Mouse (Mus musculus): ENCODE data around the gene Pcbp1. TPM values are rescaled to one million over a fixed set of nuclear protein-coding genes. Genes with fewer than 3 reads are reported as not detected.
"Not testable (repeated sequence)": the region's sequence is repeated elsewhere in the genome, so short reads cannot be mapped to it uniquely, and the experiment has no call there.

The Pcbp1 gene
- polyA plus RNA-seq (2014; fragmentation: Nextera tagmentation; extraction: Ambion mirVana) = 261 and 405 TPM in 2 replicates

DNA sequence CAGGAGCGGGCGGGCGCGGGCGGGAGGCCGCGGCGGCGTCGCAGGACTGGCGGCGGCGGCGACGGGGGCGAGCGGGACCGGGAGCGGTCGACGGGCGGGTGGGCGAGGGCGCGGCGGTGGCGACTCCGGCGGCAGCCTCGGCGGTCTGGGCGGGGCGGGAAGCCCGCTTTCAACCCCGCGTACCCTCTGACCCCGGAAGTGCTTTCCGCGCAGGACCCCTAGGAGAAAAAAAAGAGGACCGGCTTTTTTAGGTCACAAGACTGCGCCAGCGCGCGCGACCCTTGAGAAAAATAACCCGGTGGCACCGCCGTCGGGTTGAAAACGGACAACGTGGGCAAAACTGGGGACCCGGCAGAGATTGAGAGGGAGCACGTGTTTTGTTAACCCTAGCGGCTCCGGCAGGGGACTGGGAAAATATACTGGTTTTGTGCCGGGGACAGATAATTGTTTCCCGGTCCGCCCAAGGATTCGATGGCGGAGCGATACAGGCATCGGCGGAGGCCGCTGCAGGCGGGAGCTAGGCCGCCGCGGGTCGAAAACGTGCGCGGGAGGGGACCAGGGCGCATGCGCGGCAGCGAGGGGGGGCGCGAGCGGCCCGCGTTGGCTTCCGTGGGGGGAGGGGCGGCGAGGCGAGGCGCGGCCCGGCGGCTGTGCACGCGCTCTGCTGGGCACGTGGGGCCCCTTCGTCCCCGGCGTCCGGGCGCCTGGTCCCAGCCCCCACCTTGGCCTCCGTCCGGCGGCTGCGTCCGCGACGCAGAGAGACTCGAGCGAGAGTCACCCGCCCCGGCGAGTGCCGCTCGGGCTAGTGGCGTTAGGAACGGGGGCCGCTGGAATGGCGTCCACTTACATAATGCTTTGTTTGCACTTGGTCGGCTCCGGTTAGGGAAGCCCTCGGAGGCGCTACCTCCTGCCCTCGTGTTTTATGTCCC is at the start of gene Pcbp1:
Gene Pcbp1, minus strand, starts transcription at position 290 of the 929 bp plus-strand sequence.
- Histone ChIP-seq H3K4me1 (replicated peaks; ENCODE audit: control insufficient read depth, insufficient read depth, low read length) (peaks cover 15% of the 10 kb centered on the region; the same call in 1 of the 2 replicates), H3K9ac (ENCODE audit: low read length) (peak within 1 kb of the TSS; percentile 99), H3K9me3 (ENCODE audit: control insufficient read depth, low read length) (no peaks in the 10 kb centered on the region), H3K4me3 (ENCODE audit: low read depth, low read length) (peak within 1 kb of the TSS; percentile 93), H3K36me3 (ENCODE audit: control insufficient read depth, insufficient read depth, low read length) (peaks cover 28% of the 10 kb centered on the region; the same call in 1 of the 2 replicates), H3K4me2 (ENCODE audit: low read length) (peak within 1 kb of the TSS; percentile 84), H3K27ac (ENCODE audit: low read depth) (peak within 1 kb of the TSS; percentile 100), H3K27me3 (replicated peaks; ENCODE audit: control insufficient read depth, insufficient read depth, low read length) (no peaks in the 10 kb centered on the region)
- DNase-seq (ENCODE audit: low spot score) = peak; percentile 99
- peak; percentile 81 for ATAC-seq (replicated peaks; ENCODE audit: low FRiP score, low TSS enrichment, low read depth)
- WGBS = under 1% methylated on average over 104 of the region's 120 CpGs

DNA sequence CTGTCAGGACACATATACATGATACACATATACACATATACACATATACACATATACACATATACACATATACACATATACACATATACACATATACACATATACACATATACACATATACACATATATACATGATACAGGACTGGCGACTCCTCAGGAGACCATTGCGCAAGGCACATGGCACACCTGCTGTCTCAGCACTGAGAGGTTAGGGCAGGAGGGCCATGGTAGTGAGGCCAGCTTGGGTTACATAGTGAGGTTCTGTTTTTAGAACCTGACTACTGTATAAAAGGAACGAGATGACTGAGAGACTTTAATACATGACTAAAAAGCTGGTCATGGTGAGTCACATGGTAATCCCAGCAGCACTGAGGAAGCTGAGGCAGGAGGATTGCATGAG is 48.4 kb upstream of the Pcbp1 start:
- Histone ChIP-seq H3K4me2 (ENCODE audit: low read length) (no peak overlapping the region), H3K36me3 (ENCODE audit: control insufficient read depth, insufficient read depth, low read length) (no peaks in the 10 kb centered on the region), H3K9me3 (ENCODE audit: control insufficient read depth, low read length) (no peaks in the 10 kb centered on the region), H3K27me3 (replicated peaks; ENCODE audit: control insufficient read depth, insufficient read depth, low read length) (no peaks in the 10 kb centered on the region), H3K4me3 (ENCODE audit: low read depth, low read length) (no peak overlapping the region), H3K27ac (ENCODE audit: low read depth) (no peak overlapping the region), H3K9ac (ENCODE audit: low read length) (no peak overlapping the region), H3K4me1 (replicated peaks; ENCODE audit: control insufficient read depth, insufficient read depth, low read length) (peaks cover 11% of the 10 kb centered on the region)
- ATAC-seq (replicated peaks; ENCODE audit: low FRiP score, low TSS enrichment, low read depth) (no peak), DNase-seq (ENCODE audit: low spot score) (no peak)
- WGBS = 94% methylated on average over 3 of the region's 3 CpGs

DNA sequence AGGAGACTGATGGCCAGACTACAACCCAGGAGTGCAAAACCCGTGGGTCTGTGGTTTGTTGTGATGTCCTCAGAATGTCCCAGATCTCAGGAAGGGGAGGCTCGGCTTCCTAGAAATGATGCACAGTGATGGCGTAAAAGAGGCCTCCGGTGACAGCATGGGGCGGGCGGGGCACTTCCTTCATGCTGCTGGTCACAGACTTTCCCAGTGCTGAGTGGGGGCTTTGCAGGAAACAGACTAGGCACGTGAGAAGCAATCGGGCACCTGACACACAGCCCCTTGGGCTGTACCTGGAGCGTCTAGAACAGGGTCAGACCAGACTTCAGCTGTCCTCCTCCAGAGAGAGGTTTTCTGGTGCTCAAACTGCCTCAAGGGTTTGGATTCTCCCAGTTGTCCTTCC is 44.7 kb upstream of the Pcbp1 start:
- 46% methylated on average over 9 of the region's 9 CpGs for WGBS
- no peak for DNase-seq (ENCODE audit: low spot score)

DNA sequence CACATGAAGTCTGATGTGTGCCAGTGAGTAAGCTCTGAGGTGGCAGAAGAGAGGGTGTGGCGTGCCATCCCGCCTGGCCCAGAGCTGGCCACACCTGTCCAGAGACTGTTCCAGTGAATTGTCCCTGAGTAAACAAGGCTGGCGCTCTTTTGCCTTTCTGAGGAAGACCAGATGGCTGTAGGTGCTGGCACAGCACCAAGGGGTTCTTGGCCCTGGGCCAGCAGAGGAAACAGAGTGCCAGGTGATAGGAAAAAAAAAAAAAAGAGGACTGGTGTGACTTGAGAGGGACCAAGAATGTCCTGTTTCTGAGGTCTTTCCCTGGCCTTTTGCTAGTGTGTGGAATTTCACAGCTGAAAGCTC is 43.3 kb upstream of the Pcbp1 start:
- no peak overlapping the region for H3K4me2 ChIP-seq (ENCODE audit: low read length)
- DNase-seq (ENCODE audit: low spot score) = peak; percentile 65
- no peaks in the 10 kb centered on the region for H3K27me3 ChIP-seq (replicated peaks; ENCODE audit: control insufficient read depth, insufficient read depth, low read length)
- no peak overlapping the region for H3K9ac ChIP-seq (ENCODE audit: low read length)
- WGBS = 50% methylated on average over 3 of the region's 3 CpGs
- H3K27ac ChIP-seq (ENCODE audit: low read depth) = 0 out of 2 replicates have a peak overlapping the region, but pooled peaks have one; percentile 2
- peaks cover 17% of the 10 kb centered on the region for H3K36me3 ChIP-seq (ENCODE audit: control insufficient read depth, insufficient read depth, low read length)
- H3K4me3 ChIP-seq (ENCODE audit: low read depth, low read length) = no peak overlapping the region
- ATAC-seq (replicated peaks; ENCODE audit: low FRiP score, low TSS enrichment, low read depth) = 0 out of 2 replicates have a peak, but pooled peaks have one; percentile 23
- peaks cover 12% of the 10 kb centered on the region for H3K4me1 ChIP-seq (replicated peaks; ENCODE audit: control insufficient read depth, insufficient read depth, low read length)
- H3K9me3 ChIP-seq (ENCODE audit: control insufficient read depth, low read length) = no peaks in the 10 kb centered on the region

More for the DNA sequence above, 44.7 kb upstream of the Pcbp1 start:
- H3K4me2 ChIP-seq (ENCODE audit: low read length) = no peak overlapping the region
- no peak overlapping the region for H3K27ac ChIP-seq (ENCODE audit: low read depth)
- H3K4me3 ChIP-seq (ENCODE audit: low read depth, low read length) = no peak overlapping the region
- no peak for ATAC-seq (replicated peaks; ENCODE audit: low FRiP score, low TSS enrichment, low read depth)
- H3K4me1 ChIP-seq (replicated peaks; ENCODE audit: control insufficient read depth, insufficient read depth, low read length) = peaks cover 12% of the 10 kb centered on the region
- no peaks in the 10 kb centered on the region for H3K27me3 ChIP-seq (replicated peaks; ENCODE audit: control insufficient read depth, insufficient read depth, low read length)
- peaks cover 5% of the 10 kb centered on the region for H3K36me3 ChIP-seq (ENCODE audit: control insufficient read depth, insufficient read depth, low read length)
- H3K9ac ChIP-seq (ENCODE audit: low read length) = no peak overlapping the region
- no peaks in the 10 kb centered on the region for H3K9me3 ChIP-seq (ENCODE audit: control insufficient read depth, low read length)

DNA sequence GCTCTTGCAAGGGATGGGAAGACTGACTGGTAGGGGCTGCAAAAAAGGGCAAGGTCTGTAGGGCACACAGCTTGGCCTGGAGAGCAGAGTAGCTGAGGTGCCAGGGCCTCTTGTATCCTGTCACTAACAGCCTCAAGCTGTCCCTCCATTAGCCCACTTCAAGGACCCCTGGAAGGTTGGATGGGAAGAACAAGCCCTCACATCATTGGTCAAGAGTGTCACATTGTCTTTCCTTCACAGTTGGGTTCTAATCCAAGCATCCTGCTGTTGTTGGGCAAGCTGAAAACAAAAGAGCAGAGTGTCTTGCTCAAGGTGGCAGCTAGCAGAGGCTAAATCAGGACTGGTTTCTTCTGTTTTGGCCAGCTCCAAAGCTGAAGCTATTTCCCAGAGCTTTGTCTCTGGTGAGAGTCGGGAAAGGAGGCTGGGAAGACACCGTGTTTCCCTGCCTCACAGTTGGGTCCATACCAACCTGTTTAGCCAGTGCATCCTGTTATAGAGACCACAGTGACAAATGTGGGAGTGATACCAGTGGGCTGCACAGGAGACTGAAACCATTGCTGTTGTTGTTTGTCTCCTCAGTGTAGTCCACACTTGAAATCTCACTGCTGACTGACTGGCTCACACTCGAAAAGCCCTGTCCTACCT is 42.8 kb upstream of the Pcbp1 start:
- WGBS = 50% methylated on average over 3 of the region's 3 CpGs
- H3K9ac ChIP-seq (ENCODE audit: low read length) = no peak overlapping the region
- H3K27me3 ChIP-seq (replicated peaks; ENCODE audit: control insufficient read depth, insufficient read depth, low read length) = no peaks in the 10 kb centered on the region
- DNase-seq (ENCODE audit: low spot score) (no peak), ATAC-seq (replicated peaks; ENCODE audit: low FRiP score, low TSS enrichment, low read depth) (no peak)
- H3K9me3 ChIP-seq (ENCODE audit: control insufficient read depth, low read length) = no peaks in the 10 kb centered on the region
- H3K4me3 ChIP-seq (ENCODE audit: low read depth, low read length) = no peak overlapping the region
- no peak overlapping the region for H3K4me2 ChIP-seq (ENCODE audit: low read length)
- peaks cover 12% of the 10 kb centered on the region for H3K4me1 ChIP-seq (replicated peaks; ENCODE audit: control insufficient read depth, insufficient read depth, low read length)
- H3K27ac ChIP-seq (ENCODE audit: low read depth) = 0 out of 2 replicates have a peak overlapping the region, but pooled peaks have one; percentile 2
- peaks cover 21% of the 10 kb centered on the region for H3K36me3 ChIP-seq (ENCODE audit: control insufficient read depth, insufficient read depth, low read length)

DNA sequence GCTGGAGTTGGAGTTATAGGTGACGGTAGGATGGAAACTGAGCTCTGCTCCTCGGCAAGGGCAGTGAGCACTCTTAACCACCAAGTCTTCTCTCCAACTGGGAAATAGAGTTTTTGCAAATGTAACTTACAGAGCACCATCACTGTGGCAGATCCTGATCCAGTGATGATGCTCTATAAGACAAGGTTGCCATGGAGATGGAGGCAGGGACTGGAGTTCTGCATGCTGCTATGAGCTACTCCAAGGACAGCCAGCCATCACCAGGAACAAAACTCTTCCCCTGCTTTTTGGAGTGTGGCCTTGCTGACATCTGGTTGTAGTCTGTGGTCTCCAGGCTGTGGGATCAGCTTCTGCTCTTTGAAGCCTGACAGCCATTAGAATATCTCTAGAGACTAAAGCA is 39.7 kb upstream of the Pcbp1 start:
- Histone ChIP-seq H3K36me3 (ENCODE audit: control insufficient read depth, insufficient read depth, low read length) (peaks cover 30% of the 10 kb centered on the region), H3K4me3 (ENCODE audit: low read depth, low read length) (no peak overlapping the region), H3K4me1 (replicated peaks; ENCODE audit: control insufficient read depth, insufficient read depth, low read length) (peaks cover 10% of the 10 kb centered on the region), H3K9me3 (ENCODE audit: control insufficient read depth, low read length) (no peaks in the 10 kb centered on the region), H3K4me2 (ENCODE audit: low read length) (no peak overlapping the region), H3K27me3 (replicated peaks; ENCODE audit: control insufficient read depth, insufficient read depth, low read length) (no peaks in the 10 kb centered on the region), H3K9ac (ENCODE audit: low read length) (no peak overlapping the region), H3K27ac (ENCODE audit: low read depth) (no peak overlapping the region)
- no peak for DNase-seq (ENCODE audit: low spot score)
- 97% methylated on average over 2 of the region's 2 CpGs for WGBS
- no peak for ATAC-seq (replicated peaks; ENCODE audit: low FRiP score, low TSS enrichment, low read depth)

DNA sequence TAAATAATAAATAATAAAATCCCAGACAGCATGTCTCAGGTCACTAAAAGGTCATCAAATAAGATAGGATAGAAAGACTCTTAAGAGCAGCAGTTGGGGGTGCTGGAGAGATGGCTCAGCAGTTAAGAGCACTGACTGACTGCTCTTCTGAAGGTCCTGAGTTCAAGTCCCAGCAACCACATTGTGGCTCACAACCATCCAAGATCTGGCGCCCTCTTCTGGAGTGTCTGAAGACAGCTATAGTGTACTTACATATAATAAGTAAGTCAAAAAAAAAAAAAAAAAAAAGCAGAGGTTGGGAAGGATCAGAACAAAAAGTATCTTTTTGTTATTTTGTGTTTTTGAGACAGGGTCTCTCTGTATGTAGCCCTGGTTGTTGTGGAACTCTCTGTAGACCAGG is 31.1 kb upstream of the Pcbp1 start:
- not testable (repeated sequence) for H3K9ac ChIP-seq (ENCODE audit: low read length); DNase-seq (ENCODE audit: low spot score); H3K4me1 ChIP-seq (replicated peaks; ENCODE audit: control insufficient read depth, insufficient read depth, low read length); ATAC-seq (replicated peaks; ENCODE audit: low FRiP score, low TSS enrichment, low read depth); H3K9me3 ChIP-seq (ENCODE audit: control insufficient read depth, low read length); H3K4me2 ChIP-seq (ENCODE audit: low read length); H3K4me3 ChIP-seq (ENCODE audit: low read depth, low read length); H3K27me3 ChIP-seq (replicated peaks; ENCODE audit: control insufficient read depth, insufficient read depth, low read length); H3K27ac ChIP-seq (ENCODE audit: low read depth)
- 82% methylated on average over 1 of the region's 1 CpGs for WGBS
- H3K36me3 ChIP-seq (ENCODE audit: control insufficient read depth, insufficient read depth, low read length) = peaks cover 51% of the 10 kb centered on the region

DNA sequence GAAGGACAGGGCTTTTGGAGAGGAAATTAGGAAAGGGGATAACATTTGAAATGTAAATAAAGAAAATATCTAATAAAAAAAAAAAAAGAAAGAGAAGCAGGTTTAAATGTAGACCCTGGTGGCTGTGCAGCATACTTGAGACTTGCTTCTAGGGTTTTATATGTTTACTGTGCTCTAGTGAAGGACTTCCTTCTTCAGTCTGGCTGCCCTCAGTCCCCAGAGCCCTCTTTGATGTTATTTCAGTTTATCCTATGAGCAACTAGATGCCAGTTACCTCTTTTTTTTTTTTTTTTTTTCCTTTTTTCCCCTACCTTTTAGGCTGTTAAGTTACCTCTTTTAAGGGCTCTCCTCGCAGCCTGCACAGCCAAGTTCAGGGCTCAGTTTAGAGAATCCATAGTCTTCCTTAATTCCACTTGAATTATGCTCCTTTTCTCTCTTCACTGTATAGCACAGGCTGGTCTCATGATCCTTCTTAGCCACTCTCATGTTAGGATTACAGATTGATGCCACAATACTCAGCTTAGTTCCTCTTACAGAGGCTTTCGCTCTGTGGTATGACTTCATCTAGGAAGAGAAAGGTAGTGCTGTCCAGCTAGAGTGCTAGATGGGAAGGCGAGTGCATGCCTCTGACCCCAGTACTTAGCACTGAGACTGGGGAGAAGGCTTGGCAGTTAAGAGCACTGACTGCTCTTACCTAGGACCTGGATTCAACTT is 30.4 kb upstream of the Pcbp1 start:
- ATAC-seq (replicated peaks; ENCODE audit: low FRiP score, low TSS enrichment, low read depth) (no peak), DNase-seq (ENCODE audit: low spot score) (no peak)
- Histone ChIP-seq H3K4me3 (ENCODE audit: low read depth, low read length) (no peak overlapping the region), H3K27me3 (replicated peaks; ENCODE audit: control insufficient read depth, insufficient read depth, low read length) (no peaks in the 10 kb centered on the region), H3K4me2 (ENCODE audit: low read length) (no peak overlapping the region), H3K9me3 (ENCODE audit: control insufficient read depth, low read length) (no peaks in the 10 kb centered on the region), H3K27ac (ENCODE audit: low read depth) (no peak overlapping the region), H3K36me3 (ENCODE audit: control insufficient read depth, insufficient read depth, low read length) (peaks cover 52% of the 10 kb centered on the region), H3K4me1 (replicated peaks; ENCODE audit: control insufficient read depth, insufficient read depth, low read length) (no peaks in the 10 kb centered on the region), H3K9ac (ENCODE audit: low read length) (no peak overlapping the region)
- whole genome bisulfite sequencing = 92% methylated on average over 3 of the region's 3 CpGs
